Mouse (Mus musculus): Measurements from ENCODE around the gene Gm20388. TPM values are rescaled to one million over a fixed set of nuclear protein-coding genes. Genes with fewer than 3 reads are reported as not detected.
"Not testable (repeated sequence)": the region's sequence is repeated elsewhere in the genome, so short reads cannot be mapped to it uniquely, and the experiment has no call there.

The Gm20388 gene
- total RNA-seq, 1 experiment, result 27.0 TPM

DNA sequence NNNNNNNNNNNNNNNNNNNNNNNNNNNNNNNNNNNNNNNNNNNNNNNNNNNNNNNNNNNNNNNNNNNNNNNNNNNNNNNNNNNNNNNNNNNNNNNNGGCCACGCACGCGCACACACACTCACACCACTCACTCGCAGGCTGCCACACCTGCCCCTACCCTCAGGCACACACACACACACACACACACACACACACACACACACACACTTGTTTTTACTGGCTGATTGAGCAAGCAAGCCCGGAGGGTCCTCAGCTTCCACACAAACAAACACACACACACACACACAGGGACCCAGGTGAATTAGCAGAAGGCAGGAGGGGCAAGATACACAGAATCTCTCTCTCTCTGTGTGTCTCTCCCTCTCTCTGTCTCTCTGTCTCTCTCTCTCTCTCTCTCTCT lies 3702.0 kb downstream of the Gm20388 start:
- in situ Hi-C loops (cut with MboI; ENCODE audit: low sequenced_read_pairs in 2 of 2, unreplicated experiment in 2 of 2); H3K9ac ChIP-seq (ENCODE audit: insufficient read depth, low read depth, low read length, poor library complexity, severe bottlenecking); H3K4me3 ChIP-seq (ENCODE audit: insufficient read depth in 1 of 2, low read depth in 1 of 2, low read length in 2 of 2, poor library complexity in 1 of 2, severe bottlenecking in 1 of 2); H3K9me3 ChIP-seq (ENCODE audit: control insufficient read depth, insufficient read depth, low read depth, low read length); H3K36me3 ChIP-seq (ENCODE audit: control insufficient read depth, insufficient read depth, low read length, poor library complexity, severe bottlenecking); H3K4me1 ChIP-seq (ENCODE audit: control insufficient read depth in 2 of 2, insufficient read depth in 2 of 2, low read length in 2 of 2, poor library complexity in 1 of 2); H3K27ac ChIP-seq (ENCODE audit: insufficient read depth, low read depth, low read length, poor library complexity, severe bottlenecking); DNase-seq (ENCODE audit: low read depth, low spot score): not testable (repeated sequence)

DNA sequence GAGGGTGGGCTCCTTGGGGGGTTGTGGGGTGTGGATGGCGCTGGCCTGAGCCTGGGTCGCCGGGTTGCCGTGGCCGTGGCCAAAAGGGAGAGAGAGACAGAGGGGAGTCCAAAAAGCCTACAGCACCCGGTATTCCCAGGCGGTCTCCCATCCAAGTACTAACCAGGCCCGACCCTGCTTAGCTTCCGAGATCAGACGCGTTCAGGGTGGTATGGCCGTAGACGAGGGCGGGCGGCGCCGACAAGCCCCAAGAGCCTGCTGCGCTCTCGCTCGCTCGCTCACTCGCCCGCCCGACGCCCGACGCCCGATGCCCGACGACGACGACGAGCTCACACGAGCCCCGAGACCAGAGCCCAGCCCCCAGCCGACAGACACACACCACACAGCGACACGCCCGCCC lies 3712.9 kb downstream of the Gm20388 start:
- H3K27ac ChIP-seq (ENCODE audit: insufficient read depth, low read depth, low read length, poor library complexity, severe bottlenecking); H3K9ac ChIP-seq (ENCODE audit: insufficient read depth, low read depth, low read length, poor library complexity, severe bottlenecking); H3K4me3 ChIP-seq (ENCODE audit: insufficient read depth in 1 of 2, low read depth in 1 of 2, low read length in 2 of 2, poor library complexity in 1 of 2, severe bottlenecking in 1 of 2); H3K36me3 ChIP-seq (ENCODE audit: control insufficient read depth, insufficient read depth, low read length, poor library complexity, severe bottlenecking); H3K4me1 ChIP-seq (ENCODE audit: control insufficient read depth in 2 of 2, insufficient read depth in 2 of 2, low read length in 2 of 2, poor library complexity in 1 of 2); in situ Hi-C loops (cut with MboI; ENCODE audit: low sequenced_read_pairs in 2 of 2, unreplicated experiment in 2 of 2); H3K9me3 ChIP-seq (ENCODE audit: control insufficient read depth, insufficient read depth, low read depth, low read length); DNase-seq (ENCODE audit: low read depth, low spot score): not testable (repeated sequence)

DNA sequence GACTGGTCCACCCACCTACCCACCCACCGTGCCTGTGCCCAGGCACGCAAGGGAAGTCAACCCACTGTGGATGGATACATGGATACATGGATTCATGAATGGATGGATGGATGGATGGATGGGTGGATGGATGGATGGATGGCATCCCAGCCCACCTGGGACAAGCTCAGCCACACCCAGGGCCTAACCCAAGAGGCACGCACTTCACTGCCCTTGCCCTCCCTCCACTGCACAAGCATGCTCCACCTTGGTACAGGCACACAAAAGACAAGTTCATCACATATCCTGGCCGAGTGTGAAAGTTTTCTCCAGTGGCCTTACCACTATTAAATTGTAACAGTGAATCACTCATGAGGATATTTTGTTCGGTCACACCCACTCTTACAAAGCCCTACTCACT lies 3713.6 kb downstream of the Gm20388 start:
- peaks cover 0 to 2% of the 10 kb centered on the region in 2 experiments; a peak in 1 of 4 replicates for H3K4me1 ChIP-seq (ENCODE audit: control insufficient read depth in 2 of 2, insufficient read depth in 2 of 2, low read length in 2 of 2, poor library complexity in 1 of 2)
- DNase-seq (ENCODE audit: low read depth, low spot score), result no peak
- in situ Hi-C loops (cut with MboI; ENCODE audit: low sequenced_read_pairs in 2 of 2, unreplicated experiment in 2 of 2), result no loop called here

DNA sequence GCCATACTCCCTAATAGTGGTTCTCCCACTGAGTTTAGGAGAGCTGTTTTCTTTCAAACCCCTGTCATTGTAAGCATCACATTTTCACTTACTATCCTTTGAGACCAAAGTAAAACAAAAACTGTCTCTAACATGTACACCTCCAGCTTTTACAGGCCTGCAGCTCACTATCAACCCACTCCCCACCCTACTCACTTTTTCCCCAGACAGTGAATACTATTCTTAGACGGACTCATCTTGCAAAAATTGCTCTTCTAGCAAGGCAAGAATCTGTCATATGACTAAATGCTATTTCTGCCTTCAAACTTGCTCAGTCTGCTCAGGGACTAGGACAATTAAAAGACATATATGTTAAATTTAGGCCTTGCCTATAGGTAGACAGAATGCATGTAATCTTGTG lies 3714.1 kb downstream of the Gm20388 start:
- in situ Hi-C loops (cut with MboI; ENCODE audit: low sequenced_read_pairs in 2 of 2, unreplicated experiment in 2 of 2), result no loop called here
- TF ChIP-seq ZC3H11A (IDR thresholded peaks at IDR 0.05; ENCODE audit: borderline replicate concordance, low read depth, low read length) (no peak), HCFC1 (IDR thresholded peaks at IDR 0.05; ENCODE audit: borderline replicate concordance, insufficient read depth, low read length) (no peak), MAFK (IDR thresholded peaks at IDR 0.05; ENCODE audit: insufficient read depth, low read depth, low read length) (no peak), CHD2 (IDR thresholded peaks at IDR 0.05; ENCODE audit: low read depth, low read length) (no peak), ZNF384 (IDR thresholded peaks at IDR 0.05; ENCODE audit: low read depth, low read length) (no peak)
- Histone ChIP-seq H3K27ac (ENCODE audit: insufficient read depth, low read depth, low read length, poor library complexity, severe bottlenecking) (no peak overlapping the region), H3K4me1 (ENCODE audit: control insufficient read depth in 2 of 2, insufficient read depth in 2 of 2, low read length in 2 of 2, poor library complexity in 1 of 2) (peaks cover 0 to 3% of the 10 kb centered on the region in 2 experiments; a peak in 1 of 4 replicates), H3K9me3 (ENCODE audit: control insufficient read depth, insufficient read depth, low read depth, low read length) (no peaks in the 10 kb centered on the region), H3K36me3 (ENCODE audit: control insufficient read depth, insufficient read depth, low read length, poor library complexity, severe bottlenecking) (no peaks in the 10 kb centered on the region), H3K4me3 (ENCODE audit: insufficient read depth in 1 of 2, low read depth in 1 of 2, low read length in 2 of 2, poor library complexity in 1 of 2, severe bottlenecking in 1 of 2) (no peak overlapping the region), H3K9ac (ENCODE audit: insufficient read depth, low read depth, low read length, poor library complexity, severe bottlenecking) (no peak overlapping the region)
- DNase-seq (ENCODE audit: low read depth, low spot score), result no peak

More for the DNA sequence above, 3713.6 kb downstream of the Gm20388 start:
- Histone ChIP-seq H3K36me3 (ENCODE audit: control insufficient read depth, insufficient read depth, low read length, poor library complexity, severe bottlenecking) (no peaks in the 10 kb centered on the region), H3K4me3 (ENCODE audit: insufficient read depth in 1 of 2, low read depth in 1 of 2, low read length in 2 of 2, poor library complexity in 1 of 2, severe bottlenecking in 1 of 2) (no peak overlapping the region), H3K9me3 (ENCODE audit: control insufficient read depth, insufficient read depth, low read depth, low read length) (no peaks in the 10 kb centered on the region), H3K27ac (ENCODE audit: insufficient read depth, low read depth, low read length, poor library complexity, severe bottlenecking) (no peak overlapping the region), H3K9ac (ENCODE audit: insufficient read depth, low read depth, low read length, poor library complexity, severe bottlenecking) (no peak overlapping the region)
- TF ChIP-seq ZC3H11A (IDR thresholded peaks at IDR 0.05; ENCODE audit: borderline replicate concordance, low read depth, low read length) (no peak), HCFC1 (IDR thresholded peaks at IDR 0.05; ENCODE audit: borderline replicate concordance, insufficient read depth, low read length) (no peak), MAFK (IDR thresholded peaks at IDR 0.05; ENCODE audit: insufficient read depth, low read depth, low read length) (no peak), CHD2 (IDR thresholded peaks at IDR 0.05; ENCODE audit: low read depth, low read length) (no peak), ZNF384 (IDR thresholded peaks at IDR 0.05; ENCODE audit: low read depth, low read length) (no peak)

DNA sequence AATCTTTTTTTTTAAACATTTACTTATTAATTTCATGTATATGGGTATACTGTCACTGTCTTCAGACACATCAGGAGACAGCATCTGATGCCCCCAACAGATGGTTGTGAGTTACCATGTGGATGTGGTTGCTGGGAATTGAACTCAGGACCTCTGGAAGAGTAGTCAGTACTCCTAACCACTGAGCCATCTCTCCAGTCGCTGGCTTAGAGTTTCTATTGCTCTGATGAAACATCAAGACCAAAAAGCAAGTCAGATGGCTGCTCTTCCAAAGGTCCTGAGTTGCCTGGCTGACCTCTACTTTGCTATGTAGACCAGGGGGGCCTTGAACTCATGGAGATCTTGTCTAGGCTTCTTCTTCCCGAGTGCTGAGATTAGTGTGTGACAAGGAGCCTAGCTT lies 3715.1 kb downstream of the Gm20388 start:
- Histone ChIP-seq H3K4me3 (ENCODE audit: insufficient read depth in 1 of 2, low read depth in 1 of 2, low read length in 2 of 2, poor library complexity in 1 of 2, severe bottlenecking in 1 of 2) (no peak overlapping the region), H3K27ac (ENCODE audit: insufficient read depth, low read depth, low read length, poor library complexity, severe bottlenecking) (no peak overlapping the region), H3K9me3 (ENCODE audit: control insufficient read depth, insufficient read depth, low read depth, low read length) (no peaks in the 10 kb centered on the region), H3K4me1 (ENCODE audit: control insufficient read depth in 2 of 2, insufficient read depth in 2 of 2, low read length in 2 of 2, poor library complexity in 1 of 2) (peaks cover 0 to 5% of the 10 kb centered on the region in 2 experiments; a peak in 1 of 4 replicates), H3K9ac (ENCODE audit: insufficient read depth, low read depth, low read length, poor library complexity, severe bottlenecking) (no peak overlapping the region), H3K36me3 (ENCODE audit: control insufficient read depth, insufficient read depth, low read length, poor library complexity, severe bottlenecking) (no peaks in the 10 kb centered on the region)
- in situ Hi-C loops (cut with MboI; ENCODE audit: low sequenced_read_pairs in 2 of 2, unreplicated experiment in 2 of 2), result no loop called here
- no peak for TF ChIP-seq CHD2 (IDR thresholded peaks at IDR 0.05; ENCODE audit: low read depth, low read length)
- TF ChIP-seq ZC3H11A (IDR thresholded peaks at IDR 0.05; ENCODE audit: borderline replicate concordance, low read depth, low read length), result no peak
- no peak for TF ChIP-seq ZNF384 (IDR thresholded peaks at IDR 0.05; ENCODE audit: low read depth, low read length)
- no peak for TF ChIP-seq HCFC1 (IDR thresholded peaks at IDR 0.05; ENCODE audit: borderline replicate concordance, insufficient read depth, low read length)
- no peak for TF ChIP-seq MAFK (IDR thresholded peaks at IDR 0.05; ENCODE audit: insufficient read depth, low read depth, low read length)
- DNase-seq (ENCODE audit: low read depth, low spot score), result no peak
